Mouse (Mus musculus): ENCODE measurements at regions not wholly inside any gene's neighbourhood (a gene's known extent, or its start where the extent isn't known, plus 50 kb on each side); places are given as distances from the start of the nearest gene placed in this dataset.

DNA sequence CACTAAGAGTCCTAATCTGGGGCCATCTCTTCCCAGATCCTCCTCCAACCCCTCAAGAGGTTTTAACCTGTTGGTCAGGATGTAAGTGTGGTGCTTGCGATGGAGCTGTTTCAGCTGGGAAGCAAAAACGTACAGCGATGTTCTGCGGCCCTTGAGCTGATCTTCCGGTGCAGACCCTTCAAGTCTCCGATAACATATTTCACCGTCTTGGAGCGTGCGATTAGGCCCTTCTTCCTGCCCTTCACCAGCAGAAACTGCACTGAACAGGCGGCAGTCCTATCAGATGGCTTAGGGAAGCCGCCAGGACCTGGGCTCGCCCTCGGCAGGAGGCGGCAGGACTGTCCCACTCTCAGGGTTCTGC is 90.1 kb upstream of the Vps8 start:
- H3K36me3 ChIP-seq (ENCODE audit: control insufficient read depth, insufficient read depth): no peaks in the 10 kb centered on the region
- H3K27me3 ChIP-seq (ENCODE audit: control insufficient read depth, insufficient read depth, insufficient read length): no peaks in the 10 kb centered on the region
- no peak for TF ChIP-seq CEBPB (IDR thresholded peaks at IDR 0.05; ENCODE audit: low read depth)
- TF ChIP-seq CTCF (IDR thresholded peaks at IDR 0.05; ENCODE audit: control insufficient read depth, insufficient read depth, insufficient read length): no peak
- TF ChIP-seq MAX (IDR thresholded peaks at IDR 0.05): no peak
- TF ChIP-seq MYOD1 (IDR thresholded peaks at IDR 0.05; ENCODE audit: control insufficient read depth, insufficient read length, low read depth): no peak
- TF ChIP-seq MYOG (IDR thresholded peaks at IDR 0.05; ENCODE audit: control insufficient read depth, extremely low read depth, insufficient read length): no peak
- no peak for TF ChIP-seq FOSL1 (IDR thresholded peaks at IDR 0.05; ENCODE audit: insufficient read depth, low read length, poor library complexity, severe bottlenecking)
- TF ChIP-seq USF1 (IDR thresholded peaks at IDR 0.05; ENCODE audit: low read depth): no peak

DNA sequence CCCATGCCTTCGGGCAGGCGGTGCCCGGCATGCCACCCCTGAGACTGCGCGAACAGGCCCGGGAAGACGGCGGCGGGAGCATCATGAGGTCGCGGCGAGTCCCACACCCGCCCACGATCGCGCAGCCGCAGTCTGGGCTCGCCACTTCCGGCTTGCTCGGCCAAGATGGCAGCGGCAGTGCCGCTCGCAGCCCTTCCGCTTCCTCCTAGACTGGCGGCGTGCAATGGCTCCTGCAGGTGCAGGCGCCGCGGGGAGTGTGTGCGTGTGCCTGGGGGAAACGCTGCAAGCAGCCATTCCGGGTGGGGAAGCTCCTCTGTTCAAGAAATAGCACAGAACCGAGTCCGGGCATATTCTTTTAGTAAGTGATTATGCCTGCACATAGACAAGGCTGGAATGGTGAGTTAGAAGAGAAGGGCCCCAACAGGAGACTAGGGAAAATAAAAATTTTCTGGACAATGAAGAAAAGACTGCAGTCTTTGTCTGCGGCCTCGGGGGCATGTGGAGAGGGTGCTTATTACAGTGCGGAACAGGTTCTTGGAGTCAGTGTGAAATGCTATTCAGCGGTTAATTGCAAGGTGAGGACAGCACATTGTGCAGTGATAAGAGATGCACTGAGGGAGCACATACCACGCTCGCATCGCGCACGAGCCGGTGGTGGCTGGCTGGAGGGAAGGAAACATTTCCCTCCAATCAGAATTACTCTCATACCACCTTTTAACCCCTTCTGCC is 89.5 kb upstream of the Vps8 start:
- Histone ChIP-seq H3K27me3 (ENCODE audit: control insufficient read depth, insufficient read depth, insufficient read length) (no peaks in the 10 kb centered on the region), H3K4me3 (ENCODE audit: insufficient read depth, poor library complexity, severe bottlenecking) (peak overlapping the region; percentile 45), H3K79me3 (ENCODE audit: low read depth) (peaks cover 13% of the 10 kb centered on the region), H3K36me3 (ENCODE audit: control insufficient read depth, insufficient read depth) (no peaks in the 10 kb centered on the region), H3K79me2 (ENCODE audit: control insufficient read depth, insufficient read depth) (peaks cover 23% of the 10 kb centered on the region), H3ac (ENCODE audit: control insufficient read depth, insufficient read length, low read depth) (peak overlapping the region; percentile 47)
- TF ChIP-seq CEBPB (IDR thresholded peaks at IDR 0.05; ENCODE audit: low read depth): no peak
- TF ChIP-seq USF1 (IDR thresholded peaks at IDR 0.05; ENCODE audit: low read depth): no peak
- TF ChIP-seq MAX (IDR thresholded peaks at IDR 0.05): peak; percentile 75
- TF ChIP-seq MYOD1 (IDR thresholded peaks at IDR 0.05; ENCODE audit: control insufficient read depth, insufficient read length, low read depth): no peak

More for the DNA sequence above, 90.1 kb upstream of the Vps8 start:
- Histone ChIP-seq H3K79me2 (ENCODE audit: control insufficient read depth, insufficient read depth) (peaks cover 23% of the 10 kb centered on the region), H3K79me3 (ENCODE audit: low read depth) (peaks cover 13% of the 10 kb centered on the region), H3K4me3 (ENCODE audit: insufficient read depth, poor library complexity, severe bottlenecking) (peak overlapping the region; percentile 45), H3ac (ENCODE audit: control insufficient read depth, insufficient read length, low read depth) (peak overlapping the region; percentile 47)

DNA sequence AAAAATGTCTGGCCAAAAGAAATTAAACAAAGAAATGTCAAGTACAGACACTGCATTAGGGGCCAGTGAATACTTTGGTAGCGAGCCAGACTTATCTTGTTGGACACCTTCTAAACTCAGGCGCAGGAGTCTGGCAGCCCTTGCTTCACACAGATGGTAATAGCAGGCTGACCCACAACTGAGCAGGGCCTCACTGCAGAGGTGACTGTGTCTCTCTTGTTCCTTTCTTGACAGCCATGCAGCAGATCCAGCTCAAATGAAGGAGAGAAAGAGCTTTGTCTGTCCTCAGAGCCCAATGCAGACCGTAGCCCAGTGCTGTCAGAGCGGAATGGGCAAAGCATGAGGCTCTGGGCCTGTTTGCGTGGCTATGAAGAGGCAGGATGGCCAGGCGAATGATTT is 83.9 kb upstream of the Vps8 start:
- Histone ChIP-seq H3K36me3 (ENCODE audit: control insufficient read depth, insufficient read depth) (no peaks in the 10 kb centered on the region), H3K4me3 (ENCODE audit: insufficient read depth, poor library complexity, severe bottlenecking) (no peak overlapping the region), H3K79me3 (ENCODE audit: low read depth) (no peaks in the 10 kb centered on the region), H3K27me3 (ENCODE audit: control insufficient read depth, insufficient read depth, insufficient read length) (no peaks in the 10 kb centered on the region), H3ac (ENCODE audit: control insufficient read depth, insufficient read length, low read depth) (peak overlapping the region; percentile 36), H3K79me2 (ENCODE audit: control insufficient read depth, insufficient read depth) (no peaks in the 10 kb centered on the region)
- TF ChIP-seq CTCF (IDR thresholded peaks at IDR 0.05; ENCODE audit: control insufficient read depth, insufficient read depth, insufficient read length): no peak
- TF ChIP-seq MYOG (IDR thresholded peaks at IDR 0.05; ENCODE audit: control insufficient read depth, extremely low read depth, insufficient read length): no peak
- TF ChIP-seq FOSL1 (IDR thresholded peaks at IDR 0.05; ENCODE audit: insufficient read depth, low read length, poor library complexity, severe bottlenecking): no peak
- no peak for TF ChIP-seq MAX (IDR thresholded peaks at IDR 0.05)
- TF ChIP-seq USF1 (IDR thresholded peaks at IDR 0.05; ENCODE audit: low read depth): no peak

DNA sequence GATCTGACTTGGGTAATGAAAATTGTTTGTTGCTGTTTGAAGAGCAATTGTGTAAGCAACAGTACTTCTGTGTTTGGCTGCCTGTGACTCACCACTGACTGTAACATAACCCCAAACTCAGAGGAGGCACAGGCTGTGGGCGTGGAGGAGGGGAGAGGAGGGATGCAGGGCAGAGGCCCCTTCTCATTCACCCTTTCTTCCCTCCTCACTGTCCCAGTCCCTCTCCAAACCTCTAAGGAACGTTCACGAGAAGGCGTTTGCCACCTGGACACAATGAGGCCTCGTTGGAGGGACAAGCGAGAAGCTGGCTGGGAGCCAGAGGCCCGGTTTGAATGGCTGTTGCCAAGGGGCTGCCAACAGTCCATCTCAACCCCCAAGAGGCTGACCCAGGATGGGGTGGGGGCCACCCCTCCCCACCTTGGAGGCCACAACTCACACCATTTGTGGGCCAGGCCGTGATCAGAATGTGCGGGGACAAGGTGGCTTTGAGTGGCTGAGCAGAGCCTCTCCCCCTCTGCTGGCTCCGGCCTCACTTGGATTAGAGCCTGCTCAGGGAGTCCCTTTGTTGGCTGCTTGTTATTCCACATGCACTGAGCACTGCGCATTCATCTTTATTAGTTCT is 83.3 kb upstream of the Vps8 start:
- H3K27me3 ChIP-seq (ENCODE audit: control insufficient read depth, insufficient read depth, insufficient read length): no peaks in the 10 kb centered on the region
- peak overlapping the region; percentile 2 for H3ac ChIP-seq (ENCODE audit: control insufficient read depth, insufficient read length, low read depth)
- no peaks in the 10 kb centered on the region for H3K36me3 ChIP-seq (ENCODE audit: control insufficient read depth, insufficient read depth)
- H3K79me2 ChIP-seq (ENCODE audit: control insufficient read depth, insufficient read depth): no peaks in the 10 kb centered on the region
- H3K79me3 ChIP-seq (ENCODE audit: low read depth): no peaks in the 10 kb centered on the region
- H3K4me3 ChIP-seq (ENCODE audit: insufficient read depth, poor library complexity, severe bottlenecking): no peak overlapping the region
- TF ChIP-seq MYOD1 (IDR thresholded peaks at IDR 0.05; ENCODE audit: control insufficient read depth, insufficient read length, low read depth): no peak
- peak; percentile 82 for TF ChIP-seq CEBPB (IDR thresholded peaks at IDR 0.05; ENCODE audit: low read depth)
- peak; percentile 50 for TF ChIP-seq FOSL1 (IDR thresholded peaks at IDR 0.05; ENCODE audit: insufficient read depth, low read length, poor library complexity, severe bottlenecking)
- peak; percentile 68 for TF ChIP-seq MAX (IDR thresholded peaks at IDR 0.05)

DNA sequence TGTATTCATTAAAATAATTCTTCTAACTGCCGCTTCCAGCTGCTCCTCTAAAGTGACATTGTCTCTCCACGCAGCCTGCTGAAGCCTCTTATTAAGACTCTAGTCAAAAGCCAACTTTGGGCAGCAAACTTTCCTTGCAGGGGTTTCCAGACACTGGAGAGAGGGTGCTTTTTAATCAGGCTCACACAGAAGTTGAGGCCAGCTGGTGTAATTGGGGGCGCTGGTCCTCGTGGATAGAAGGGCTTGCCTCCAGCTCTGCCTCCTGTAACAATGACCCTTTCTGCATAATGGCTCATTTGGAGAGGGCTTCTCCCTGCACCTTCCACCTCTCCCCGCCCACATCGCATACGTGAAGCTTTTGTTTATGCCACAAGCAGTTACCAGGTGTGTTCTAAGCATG is 82.8 kb upstream of the Vps8 start:
- no peak overlapping the region for H3ac ChIP-seq (ENCODE audit: control insufficient read depth, insufficient read length, low read depth)
- TF ChIP-seq CTCF (IDR thresholded peaks at IDR 0.05; ENCODE audit: control insufficient read depth, insufficient read depth, insufficient read length): no peak
- TF ChIP-seq FOSL1 (IDR thresholded peaks at IDR 0.05; ENCODE audit: insufficient read depth, low read length, poor library complexity, severe bottlenecking): no peak
- no peak for TF ChIP-seq MYOD1 (IDR thresholded peaks at IDR 0.05; ENCODE audit: control insufficient read depth, insufficient read length, low read depth)
- TF ChIP-seq MAX (IDR thresholded peaks at IDR 0.05): no peak
- no peak for TF ChIP-seq MYOG (IDR thresholded peaks at IDR 0.05; ENCODE audit: control insufficient read depth, extremely low read depth, insufficient read length)
- no peak for TF ChIP-seq USF1 (IDR thresholded peaks at IDR 0.05; ENCODE audit: low read depth)
- no peak for TF ChIP-seq CEBPB (IDR thresholded peaks at IDR 0.05; ENCODE audit: low read depth)
- no peaks in the 10 kb centered on the region for H3K79me3 ChIP-seq (ENCODE audit: low read depth)
- H3K4me3 ChIP-seq (ENCODE audit: insufficient read depth, poor library complexity, severe bottlenecking): no peak overlapping the region
- H3K36me3 ChIP-seq (ENCODE audit: control insufficient read depth, insufficient read depth): no peaks in the 10 kb centered on the region
- H3K27me3 ChIP-seq (ENCODE audit: control insufficient read depth, insufficient read depth, insufficient read length): no peaks in the 10 kb centered on the region
- no peaks in the 10 kb centered on the region for H3K79me2 ChIP-seq (ENCODE audit: control insufficient read depth, insufficient read depth)

DNA sequence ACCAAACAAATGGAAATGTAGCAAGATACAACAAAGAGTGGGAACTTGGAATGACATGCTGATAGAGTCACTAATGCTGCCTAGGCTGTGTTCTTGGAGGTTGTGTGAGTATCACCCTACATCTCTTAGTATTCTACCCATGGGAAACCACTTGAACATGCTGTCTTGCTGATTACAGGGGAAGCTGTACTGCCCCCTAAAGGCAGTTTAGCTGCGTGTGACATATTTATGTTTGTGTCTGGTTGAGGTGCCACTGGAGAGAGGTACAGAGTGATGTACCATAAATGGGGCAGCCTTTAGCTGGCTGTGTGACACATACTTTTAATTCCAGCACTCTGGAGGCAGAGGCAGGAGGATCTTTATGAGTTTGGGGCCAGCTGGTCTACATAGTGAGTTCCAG is 73.0 kb upstream of the Vps8 start:
- Histone ChIP-seq H3K79me3 (ENCODE audit: low read depth) (no peaks in the 10 kb centered on the region), H3K27me3 (ENCODE audit: control insufficient read depth, insufficient read depth, insufficient read length) (no peaks in the 10 kb centered on the region), H3K79me2 (ENCODE audit: control insufficient read depth, insufficient read depth) (no peaks in the 10 kb centered on the region), H3ac (ENCODE audit: control insufficient read depth, insufficient read length, low read depth) (no peak overlapping the region), H3K4me3 (ENCODE audit: insufficient read depth, poor library complexity, severe bottlenecking) (no peak overlapping the region), H3K36me3 (ENCODE audit: control insufficient read depth, insufficient read depth) (no peaks in the 10 kb centered on the region)
- TF ChIP-seq FOSL1 (IDR thresholded peaks at IDR 0.05; ENCODE audit: insufficient read depth, low read length, poor library complexity, severe bottlenecking) (no peak), CEBPB (IDR thresholded peaks at IDR 0.05; ENCODE audit: low read depth) (no peak), MAX (IDR thresholded peaks at IDR 0.05) (no peak), MYOG (IDR thresholded peaks at IDR 0.05; ENCODE audit: control insufficient read depth, extremely low read depth, insufficient read length) (no peak), CTCF (IDR thresholded peaks at IDR 0.05; ENCODE audit: control insufficient read depth, insufficient read depth, insufficient read length) (no peak), MYOD1 (IDR thresholded peaks at IDR 0.05; ENCODE audit: control insufficient read depth, insufficient read length, low read depth) (no peak), USF1 (IDR thresholded peaks at IDR 0.05; ENCODE audit: low read depth) (no peak)

Measured in C2C12 (cell line).